Comparison of ENCODE assay signal across 8 mouse cellular contexts in genomic region chr11:119041750-119042465, GRCm38 (mm10). TPM values are rescaled to one million over a fixed set of nuclear protein-coding genes. Genes with fewer than 3 reads are reported as not detected.
A peak's percentile ranks its signal among the peaks of the same experiment; 100 is the strongest.
DNase-seq lines count a peak whose midpoint lies in the region; ATAC-seq and TF ChIP-seq lines count a peak whose summit lies in the region.

No protein-coding gene starts in this region.

- under 1% methylated on average over 31 of the region's 31 CpGs for WGBS in limb, embryonic 11.5 days
- WGBS in stomach, embryonic 14.5 days = under 1% methylated on average over 31 of the region's 31 CpGs

- no peak overlapping the region for H3K27ac ChIP-seq in testis, adult 2 months (ENCODE audit: control insufficient read depth, insufficient read depth, low read depth, low read length)
- H3K27ac ChIP-seq in limb, embryonic 11.5 days (replicated peaks; ENCODE audit: low read depth, low read length) = peak overlapping the region; percentile 75
- no peak overlapping the region for H3K27ac ChIP-seq in stomach, embryonic 14.5 days (ENCODE audit: low read length)

- no peaks in the 10 kb centered on the region for H3K9me3 ChIP-seq in limb, embryonic 11.5 days (ENCODE audit: control insufficient read depth, low read length)
- no peaks in the 10 kb centered on the region for H3K9me3 ChIP-seq in stomach, embryonic 14.5 days (ENCODE audit: control insufficient read depth, low read depth, low read length)

- H3K4me2 ChIP-seq in limb, embryonic 11.5 days (ENCODE audit: low read depth, severe bottlenecking) = peak overlapping the region; percentile 91
- H3K4me2 ChIP-seq in stomach, embryonic 14.5 days (replicated peaks; ENCODE audit: low read depth, low read length) = peak overlapping the region; percentile 81

- TF ChIP-seq POLR2A in testis, adult 2 months (IDR thresholded peaks at IDR 0.05; ENCODE audit: control insufficient read depth, low read depth, low read length) = no peak

- H3K36me3 ChIP-seq in testis, adult 2 months (ENCODE audit: control insufficient read depth, insufficient read depth, low read length) = no peaks in the 10 kb centered on the region
- peaks cover 5% of the 10 kb centered on the region; the same call in 1 of the 2 replicates for H3K36me3 ChIP-seq in limb, embryonic 11.5 days (ENCODE audit: control insufficient read depth, insufficient read depth, low read length)
- H3K36me3 ChIP-seq in stomach, embryonic 14.5 days (ENCODE audit: control insufficient read depth, insufficient read depth, low read length) = peaks cover 4% of the 10 kb centered on the region; the same call in 1 of the 2 replicates

- peak overlapping the region; percentile 65 for H3K9ac ChIP-seq in limb, embryonic 11.5 days (ENCODE audit: low read length)
- no peak overlapping the region for H3K9ac ChIP-seq in stomach, embryonic 14.5 days (replicated peaks; ENCODE audit: low read depth, low read length)

- DNase-seq in CD4-positive, CD25-positive, alpha-beta regulatory T cell, adult 2 months (ENCODE audit: low read depth, low spot score) = peak; percentile 75
- no peak for DNase-seq in testis, postnatal 10 days (ENCODE audit: low spot score)
- no peak for DNase-seq in limb, embryonic 11.5 days (ENCODE audit: low spot score)
- DNase-seq in spleen, postnatal 36 days (ENCODE audit: low spot score in 2 of 2) = no peak
- no peak for DNase-seq in cerebellum, postnatal 14 days

- ATAC-seq in CD4-positive, CD25-positive, alpha-beta regulatory T cell, adult 4 months = no peak
- ATAC-seq in limb, embryonic 11.5 days (ENCODE audit: insufficient number of reproducible peaks, low FRiP score, low TSS enrichment, low read depth) = no peak
- ATAC-seq in stomach, embryonic 14.5 days (ENCODE audit: insufficient number of reproducible peaks, insufficient read depth, low FRiP score, low read depth) = no peak

- H3K4me3 ChIP-seq in testis, adult 2 months (ENCODE audit: control insufficient read depth, low read depth, low read length) = peak overlapping the region; percentile 84
- H3K4me3 ChIP-seq in limb, embryonic 11.5 days (ENCODE audit: low read depth, low read length) = peak overlapping the region; percentile 75
- H3K4me3 ChIP-seq in stomach, embryonic 14.5 days (ENCODE audit: low read depth, low read length) = peak overlapping the region; percentile 77

- no peak for TF ChIP-seq CTCF in testis, adult 2 months (IDR thresholded peaks at IDR 0.05; ENCODE audit: control insufficient read depth, insufficient read depth, insufficient replicate concordance, low read depth, low read length)

- H3K27me3 ChIP-seq in testis, adult 2 months (ENCODE audit: control insufficient read depth, insufficient read depth, low read length) = peaks cover 3% of the 10 kb centered on the region
- peaks cover 36% of the 10 kb centered on the region for H3K27me3 ChIP-seq in limb, embryonic 11.5 days (ENCODE audit: control insufficient read depth, insufficient read depth, low read length)
- H3K27me3 ChIP-seq in stomach, embryonic 14.5 days (ENCODE audit: control insufficient read depth, insufficient read depth, low read length) = peaks cover 49% of the 10 kb centered on the region

- H3K4me1 ChIP-seq in testis, adult 2 months (ENCODE audit: control insufficient read depth, insufficient read depth, low read length) = peaks cover 46% of the 10 kb centered on the region
- H3K4me1 ChIP-seq in limb, embryonic 11.5 days (ENCODE audit: control insufficient read depth, insufficient read depth, low read length) = peaks cover 70% of the 10 kb centered on the region
- peaks cover 46% of the 10 kb centered on the region for H3K4me1 ChIP-seq in stomach, embryonic 14.5 days (ENCODE audit: control insufficient read depth, insufficient read depth, low read length)

RNA-seq across cellular contexts. Expression of gene Cbx8, which starts 1.1 kb away (rescaled TPM):
- 1 to 10 TPM; 4.0 to 6.7 TPM for polyA plus RNA-seq in CD4-positive, CD25-positive, alpha-beta regulatory T cell, adult 4 months (2017; shearing (Covaris generic))
- polyA plus RNA-seq in testis, adult 2 months (2012; rRNA removed) = 0.53 and 0.79 TPM in 2 replicates
- 12.2 and 13.4 TPM in 2 replicates for polyA plus RNA-seq in limb, embryonic 11.5 days (2014; fragmentation: Nextera tagmentation; extraction: Ambion mirVana)
- 6.2 and 8.5 TPM in 2 replicates for polyA plus RNA-seq in stomach, embryonic 14.5 days (2014; fragmentation: Nextera tagmentation; extraction: Ambion mirVana)

RNA-seq across cellular contexts. Expression of gene Cbx2, which starts 19.1 kb away (rescaled TPM):
- 1 to 10 TPM; 1.4 to 1.5 TPM for polyA plus RNA-seq in CD4-positive, CD25-positive, alpha-beta regulatory T cell, adult 4 months (2017; shearing (Covaris generic))
- 2.3 and 2.4 TPM in 2 replicates for polyA plus RNA-seq in testis, adult 2 months (2012; rRNA removed)
- polyA plus RNA-seq in limb, embryonic 11.5 days (2014; fragmentation: Nextera tagmentation; extraction: Ambion mirVana) = 121 and 131 TPM in 2 replicates
- polyA plus RNA-seq in stomach, embryonic 14.5 days (2014; fragmentation: Nextera tagmentation; extraction: Ambion mirVana) = 24.9 and 25.9 TPM in 2 replicates

RNA-seq across cellular contexts. Expression of gene Cbx4, which starts 44.1 kb away (rescaled TPM):
- 1 to 10 TPM; 1.7 to 3.7 TPM for polyA plus RNA-seq in CD4-positive, CD25-positive, alpha-beta regulatory T cell, adult 4 months (2017; shearing (Covaris generic))
- polyA plus RNA-seq in testis, adult 2 months (2012; rRNA removed) = 3.3 and 3.8 TPM in 2 replicates
- polyA plus RNA-seq in limb, embryonic 11.5 days (2014; fragmentation: Nextera tagmentation; extraction: Ambion mirVana) = 5.4 and 5.8 TPM in 2 replicates
- 7.0 and 8.2 TPM in 2 replicates for polyA plus RNA-seq in stomach, embryonic 14.5 days (2014; fragmentation: Nextera tagmentation; extraction: Ambion mirVana)

RNA-seq across cellular contexts. Expression of gene Enpp7, which starts 53.9 kb away (rescaled TPM):
- not detected for polyA plus RNA-seq in CD4-positive, CD25-positive, alpha-beta regulatory T cell, adult 4 months (2017; shearing (Covaris generic))
- polyA plus RNA-seq in testis, adult 2 months (2012; rRNA removed) = 0.08 TPM in 1 of 2 replicates, not detected in the other
- not detected in 2 replicates for polyA plus RNA-seq in limb, embryonic 11.5 days (2014; fragmentation: Nextera tagmentation; extraction: Ambion mirVana)
- not detected in 2 replicates for polyA plus RNA-seq in stomach, embryonic 14.5 days (2014; fragmentation: Nextera tagmentation; extraction: Ambion mirVana)
